Mouse (Mus musculus): Measurements from ENCODE around the gene Scmh1. TPM values are rescaled to one million over a fixed set of nuclear protein-coding genes. Genes with fewer than 3 reads are reported as not detected.
A peak's percentile ranks its signal among the peaks of the same experiment; 100 is the strongest.

Gene Scmh1
- polyA plus RNA-seq (2016; fragmentation: Nextera tagmentation; extraction: Ambion mirVana): 31.0 and 31.4 TPM in 2 replicates

- peak within 1 kb of the TSS; percentile 98 for H3K4me3 ChIP-seq
- no peaks in the 10 kb centered on the region for H3K9me3 ChIP-seq
- no peaks in the 10 kb centered on the region for H3K36me3 ChIP-seq (replicated peaks)
- peak; percentile 76 for DNase-seq (ENCODE audit: extremely low spot score, low spot score)
- peak within 1 kb of the TSS; percentile 98 for H3K27ac ChIP-seq
- under 1% methylated on average over 75 of the region's 102 CpGs for WGBS
- peaks cover 36% of the 10 kb centered on the region for H3K27me3 ChIP-seq (ENCODE audit: poor library complexity, severe bottlenecking)
- peaks cover 26% of the 10 kb centered on the region for H3K4me1 ChIP-seq
These were observed at the start of gene Scmh1 for GRCm38 (mm10) chr4:120405144-120405805. Gene Scmh1 (plus strand): TSS chr4:120405281.

DNA sequence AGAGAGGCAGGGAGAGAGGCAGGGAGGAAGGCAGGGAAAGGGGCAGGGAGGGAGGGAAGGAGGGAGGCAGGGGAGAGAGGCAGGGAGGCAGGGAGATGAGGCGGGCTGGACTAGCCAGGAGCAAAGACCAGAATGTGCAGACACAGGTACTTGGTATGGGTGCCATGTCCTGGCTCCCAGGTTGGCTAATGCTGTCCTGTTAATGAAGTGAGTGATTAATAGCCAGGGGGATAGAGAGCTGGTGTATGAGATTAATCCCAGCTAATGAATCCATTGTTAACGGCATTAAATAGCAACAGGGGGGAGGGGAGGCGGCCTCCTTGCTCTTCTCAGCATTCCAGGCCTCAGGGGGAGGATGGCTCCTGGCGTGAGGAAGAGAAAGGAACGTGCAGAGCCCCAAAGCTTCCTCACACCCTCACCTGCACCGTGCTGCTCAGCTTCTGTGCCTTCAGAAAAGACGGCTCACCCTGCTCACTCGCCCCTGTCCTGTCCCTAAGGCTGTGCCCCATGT is 45.0 kb upstream of the Scmh1 start:
- Histone ChIP-seq H3K27ac (peak overlapping the region; percentile 63), H3K36me3 (replicated peaks) (no peaks in the 10 kb centered on the region), H3K9me3 (no peaks in the 10 kb centered on the region), H3K27me3 (ENCODE audit: poor library complexity, severe bottlenecking) (peaks cover 48% of the 10 kb centered on the region), H3K4me3 (0 out of 2 replicates have a peak overlapping the region, but pooled peaks have one; percentile 3), H3K4me1 (peaks cover 25% of the 10 kb centered on the region)
- WGBS: 4% methylated on average over 8 of the region's 8 CpGs
- no peak for DNase-seq (ENCODE audit: extremely low spot score, low spot score)

DNA sequence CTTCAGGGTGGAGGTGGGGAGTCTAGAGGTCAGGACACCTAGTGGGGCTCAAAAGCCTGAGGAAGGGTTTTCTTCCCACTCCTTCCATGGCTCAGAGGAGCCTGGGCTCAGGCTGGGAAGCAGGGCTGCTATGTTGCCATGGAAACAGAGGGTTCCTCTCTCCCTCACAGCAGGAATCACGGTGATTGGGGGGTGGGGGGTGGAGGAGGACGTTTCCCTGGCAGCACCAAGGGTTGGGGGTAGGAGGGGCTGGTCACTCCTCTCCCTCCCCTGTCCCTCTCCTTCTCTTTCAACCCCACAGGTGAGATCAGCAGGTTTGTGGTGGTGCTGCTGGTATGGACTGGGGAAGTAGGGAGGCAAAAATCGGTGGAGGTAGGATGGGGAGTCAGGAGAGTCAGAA is 40.4 kb upstream of the Scmh1 start:
- peak; percentile 43 for DNase-seq (ENCODE audit: extremely low spot score, low spot score)
- Histone ChIP-seq H3K27ac (peak overlapping the region; percentile 53), H3K9me3 (no peaks in the 10 kb centered on the region), H3K4me3 (no peak overlapping the region), H3K4me1 (peaks cover 43% of the 10 kb centered on the region), H3K36me3 (replicated peaks) (no peaks in the 10 kb centered on the region), H3K27me3 (ENCODE audit: poor library complexity, severe bottlenecking) (peaks cover 82% of the 10 kb centered on the region)
- WGBS: 0% methylated on average over 3 of the region's 3 CpGs

- H3K4me1 ChIP-seq: peaks cover 43% of the 10 kb centered on the region
- H3K9me3 ChIP-seq: no peaks in the 10 kb centered on the region
- WGBS: 20% methylated on average over 5 of the region's 5 CpGs
- H3K27ac ChIP-seq: 0 out of 2 replicates have a peak overlapping the region, but pooled peaks have one; percentile 53
- H3K4me3 ChIP-seq: no peak overlapping the region
- peaks cover 82% of the 10 kb centered on the region for H3K27me3 ChIP-seq (ENCODE audit: poor library complexity, severe bottlenecking)
- DNase-seq (ENCODE audit: extremely low spot score, low spot score): no peak
- H3K36me3 ChIP-seq (replicated peaks): no peaks in the 10 kb centered on the region
These were observed 39.6 kb upstream of the Scmh1 start for GRCm38 (mm10) chr4:120365456-120365855.

- H3K27ac ChIP-seq: no peak overlapping the region
- no peaks in the 10 kb centered on the region for H3K9me3 ChIP-seq
- peaks cover 47% of the 10 kb centered on the region for H3K4me1 ChIP-seq
- no peaks in the 10 kb centered on the region for H3K36me3 ChIP-seq (replicated peaks)
- no peak overlapping the region for H3K4me3 ChIP-seq
- 84% methylated on average over 2 of the region's 2 CpGs for WGBS
- DNase-seq (ENCODE audit: extremely low spot score, low spot score): no peak
- H3K27me3 ChIP-seq (ENCODE audit: poor library complexity, severe bottlenecking): peaks cover 79% of the 10 kb centered on the region
These were observed 37.0 kb upstream of the Scmh1 start for GRCm38 (mm10) chr4:120368031-120368430.

DNA sequence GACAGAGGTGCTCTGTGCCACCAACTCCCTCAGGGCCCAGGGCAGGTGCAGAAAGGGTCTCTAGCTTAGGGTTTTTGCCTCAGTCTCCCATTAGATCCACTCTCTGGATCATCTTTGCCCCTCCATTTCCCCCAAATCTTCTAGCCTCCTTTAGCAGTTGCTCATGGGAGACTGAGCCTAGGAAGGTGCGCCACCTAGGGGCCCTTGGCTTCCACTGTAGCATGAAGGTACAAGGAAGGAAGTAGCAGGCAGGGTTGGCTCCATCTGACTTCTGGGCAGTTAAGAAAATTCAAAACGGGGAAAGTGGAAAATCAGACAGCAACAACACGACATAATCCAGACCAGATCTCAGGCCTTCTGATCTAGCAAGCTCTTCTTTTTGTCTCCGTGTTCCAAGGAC is 36.4 kb upstream of the Scmh1 start:
- Histone ChIP-seq H3K9me3 (no peaks in the 10 kb centered on the region), H3K4me3 (no peak overlapping the region), H3K36me3 (replicated peaks) (no peaks in the 10 kb centered on the region), H3K27me3 (ENCODE audit: poor library complexity, severe bottlenecking) (peaks cover 82% of the 10 kb centered on the region), H3K4me1 (peaks cover 53% of the 10 kb centered on the region), H3K27ac (peak overlapping the region; percentile 48; the same call in 1 of the 2 replicates)
- DNase-seq (ENCODE audit: extremely low spot score, low spot score): peak; percentile 62
- 6% methylated on average over 4 of the region's 4 CpGs for WGBS

DNA sequence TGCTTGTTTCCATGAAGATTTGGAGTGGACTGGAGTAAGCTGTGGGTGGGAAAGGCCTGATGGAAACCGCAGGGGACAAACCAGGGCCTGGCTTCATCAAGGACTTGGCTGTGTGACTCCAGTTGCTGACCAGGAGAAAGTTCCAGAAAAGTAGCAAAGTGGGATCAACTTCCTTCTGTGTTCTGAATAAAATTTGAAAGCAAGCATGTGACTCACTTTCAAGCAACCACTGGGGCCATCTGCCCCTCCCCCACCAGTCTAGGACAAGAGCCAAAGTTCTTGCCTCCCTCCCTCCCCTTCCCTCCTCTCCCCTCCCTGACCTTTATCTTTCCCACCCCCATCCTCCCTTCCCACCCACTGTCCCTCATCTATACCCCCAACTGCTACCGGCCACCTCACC is 35.9 kb upstream of the Scmh1 start:
- H3K27me3 ChIP-seq (ENCODE audit: poor library complexity, severe bottlenecking): peaks cover 87% of the 10 kb centered on the region
- DNase-seq (ENCODE audit: extremely low spot score, low spot score): no peak
- H3K4me1 ChIP-seq: peaks cover 55% of the 10 kb centered on the region

DNA sequence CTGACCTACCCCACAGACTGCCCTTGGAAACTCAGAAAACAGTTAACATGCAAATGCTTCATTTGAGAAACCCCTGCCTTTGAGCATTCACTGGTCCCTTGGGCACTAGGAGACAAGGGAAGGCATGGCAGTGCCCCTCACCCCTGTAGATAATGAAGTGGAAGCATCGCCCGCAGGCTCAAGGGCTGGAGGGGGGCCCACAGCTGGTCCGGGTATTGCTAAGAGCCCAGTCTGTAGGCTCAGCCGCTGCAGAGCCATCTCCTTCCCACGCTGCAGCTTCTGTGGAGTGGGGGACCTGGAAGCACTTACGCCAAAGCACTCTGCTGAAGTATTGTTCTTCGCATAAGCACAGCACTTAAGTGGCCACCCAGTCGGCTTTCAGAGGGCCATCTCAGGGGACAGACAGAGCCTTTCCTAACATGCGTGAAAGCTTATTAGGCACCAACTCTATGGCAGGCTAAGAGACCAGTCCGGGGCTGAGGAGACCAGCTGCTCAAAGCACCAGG is 35.2 kb upstream of the Scmh1 start:
- Histone ChIP-seq H3K36me3 (replicated peaks) (no peaks in the 10 kb centered on the region), H3K27ac (peak overlapping the region; percentile 62; the same call in 1 of the 2 replicates), H3K27me3 (ENCODE audit: poor library complexity, severe bottlenecking) (peaks cover 87% of the 10 kb centered on the region), H3K4me1 (peaks cover 48% of the 10 kb centered on the region), H3K9me3 (no peaks in the 10 kb centered on the region), H3K4me3 (peak overlapping the region; percentile 13; the same call in 1 of the 2 replicates)
- DNase-seq (ENCODE audit: extremely low spot score, low spot score): no peak
- whole genome bisulfite sequencing: 10% methylated on average over 10 of the region's 10 CpGs

More for the DNA sequence above, 35.9 kb upstream of the Scmh1 start:
- WGBS: 32% methylated on average over 2 of the region's 2 CpGs
- Histone ChIP-seq H3K27ac (peak overlapping the region; percentile 48; the same call in 1 of the 2 replicates), H3K9me3 (no peaks in the 10 kb centered on the region), H3K4me3 (0 out of 2 replicates have a peak overlapping the region, but pooled peaks have one; percentile 13), H3K36me3 (replicated peaks) (no peaks in the 10 kb centered on the region)

- Histone ChIP-seq H3K4me1 (peaks cover 39% of the 10 kb centered on the region), H3K4me3 (no peak overlapping the region), H3K9me3 (no peaks in the 10 kb centered on the region), H3K27ac (peak overlapping the region; percentile 30; the same call in 1 of the 2 replicates), H3K36me3 (replicated peaks) (no peaks in the 10 kb centered on the region), H3K27me3 (ENCODE audit: poor library complexity, severe bottlenecking) (peaks cover 77% of the 10 kb centered on the region)
- 86% methylated on average over 3 of the region's 3 CpGs for WGBS
- DNase-seq (ENCODE audit: extremely low spot score, low spot score): no peak
These were observed 32.2 kb upstream of the Scmh1 start for GRCm38 (mm10) chr4:120372838-120373237.

DNA sequence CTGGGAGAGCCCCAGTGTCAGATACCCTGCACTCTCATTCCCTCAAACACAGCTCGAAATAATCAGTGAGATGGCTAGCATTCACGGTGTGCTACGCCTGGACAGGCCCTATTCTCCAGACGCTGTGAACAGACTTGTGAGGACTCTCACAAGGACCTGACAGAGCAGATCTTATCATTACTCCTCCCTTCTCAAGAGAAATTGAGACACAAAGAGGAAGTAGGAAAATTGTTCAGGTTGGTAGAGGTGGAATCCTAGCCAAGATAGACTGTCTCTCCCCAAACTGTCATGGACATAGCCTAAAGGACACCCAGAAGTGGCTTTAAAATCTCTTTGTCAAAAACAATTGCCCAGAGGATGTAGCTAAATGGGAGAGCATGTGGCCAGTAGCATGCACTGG is 31.3 kb upstream of the Scmh1 start:
- Histone ChIP-seq H3K27ac (no peak overlapping the region), H3K4me3 (no peak overlapping the region), H3K27me3 (ENCODE audit: poor library complexity, severe bottlenecking) (peaks cover 77% of the 10 kb centered on the region), H3K9me3 (no peaks in the 10 kb centered on the region), H3K4me1 (peaks cover 36% of the 10 kb centered on the region), H3K36me3 (replicated peaks) (no peaks in the 10 kb centered on the region)
- DNase-seq (ENCODE audit: extremely low spot score, low spot score): no peak
- 46% methylated on average over 4 of the region's 4 CpGs for WGBS

GRCm38 (mm10) chr4:120380811-120381391 is 24.2 kb upstream of the Scmh1 start:
- H3K4me1 ChIP-seq: peaks cover 8% of the 10 kb centered on the region
- no peaks in the 10 kb centered on the region for H3K9me3 ChIP-seq
- WGBS: 10% methylated on average over 7 of the region's 7 CpGs
- H3K27me3 ChIP-seq (ENCODE audit: poor library complexity, severe bottlenecking): peaks cover 84% of the 10 kb centered on the region
- H3K36me3 ChIP-seq (replicated peaks): no peaks in the 10 kb centered on the region
- H3K27ac ChIP-seq: no peak overlapping the region
- no peak overlapping the region for H3K4me3 ChIP-seq
- peak; percentile 50 for DNase-seq (ENCODE audit: extremely low spot score, low spot score)

DNA sequence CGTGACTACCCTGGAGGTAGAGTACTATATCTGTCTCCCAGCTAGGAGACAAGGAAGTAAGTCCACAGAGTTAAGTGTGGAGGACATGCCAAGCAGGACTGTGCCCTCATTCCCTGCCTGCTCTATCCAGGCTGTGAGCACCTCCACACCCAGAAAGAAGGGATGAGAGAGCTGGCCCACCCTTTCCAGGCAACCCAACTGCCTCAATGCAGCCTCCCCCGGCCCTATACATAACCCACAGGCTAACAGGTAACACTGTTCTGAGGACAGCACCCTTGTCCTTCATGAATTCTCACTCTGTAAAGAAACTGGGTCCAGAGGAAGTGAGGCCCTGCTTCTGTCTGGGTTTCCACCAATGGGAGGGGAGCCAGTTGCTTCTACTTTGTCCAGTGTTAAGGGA is 19.6 kb upstream of the Scmh1 start:
- no peak overlapping the region for H3K4me3 ChIP-seq
- 89% methylated on average over 2 of the region's 2 CpGs for WGBS
- H3K4me1 ChIP-seq: peaks cover 31% of the 10 kb centered on the region
- no peak for DNase-seq (ENCODE audit: extremely low spot score, low spot score)
- no peak overlapping the region for H3K27ac ChIP-seq
- no peaks in the 10 kb centered on the region for H3K36me3 ChIP-seq (replicated peaks)
- peaks cover 87% of the 10 kb centered on the region for H3K27me3 ChIP-seq (ENCODE audit: poor library complexity, severe bottlenecking)
- no peaks in the 10 kb centered on the region for H3K9me3 ChIP-seq

DNA sequence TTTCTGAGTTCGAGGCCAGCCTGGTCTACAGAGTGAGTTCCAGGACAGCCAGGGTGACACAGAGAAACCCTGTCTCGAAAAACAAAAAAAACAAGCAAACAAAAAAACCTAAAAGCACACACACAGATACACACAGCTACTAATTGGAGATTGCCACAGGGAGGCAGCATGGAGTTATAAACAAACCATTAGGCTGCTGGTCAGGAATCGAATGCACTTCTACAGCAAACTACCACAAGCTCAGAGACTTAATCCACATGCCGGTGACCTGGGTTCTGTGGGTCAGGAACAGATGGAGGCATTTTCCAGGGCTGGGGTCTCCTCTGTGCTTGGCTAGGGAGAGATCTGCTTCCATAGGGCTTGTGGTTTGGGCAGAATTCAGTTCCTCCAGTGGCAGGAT is 17.6 kb upstream of the Scmh1 start:
- DNase-seq (ENCODE audit: extremely low spot score, low spot score): no peak
- no peak overlapping the region for H3K4me3 ChIP-seq
- no peaks in the 10 kb centered on the region for H3K36me3 ChIP-seq (replicated peaks)
- H3K9me3 ChIP-seq: no peaks in the 10 kb centered on the region
- H3K4me1 ChIP-seq: peaks cover 23% of the 10 kb centered on the region
- H3K27me3 ChIP-seq (ENCODE audit: poor library complexity, severe bottlenecking): peaks cover 93% of the 10 kb centered on the region
- 48% methylated on average over 4 of the region's 4 CpGs for WGBS
- H3K27ac ChIP-seq: no peak overlapping the region
